Mouse (Mus musculus): Measurements from ENCODE around the gene Tmx2. TPM values are rescaled to one million over a fixed set of nuclear protein-coding genes. Genes with fewer than 3 reads are reported as not detected.

The Tmx2 gene
- polyA plus RNA-seq, 1 experiment = 2.4 TPM

DNA sequence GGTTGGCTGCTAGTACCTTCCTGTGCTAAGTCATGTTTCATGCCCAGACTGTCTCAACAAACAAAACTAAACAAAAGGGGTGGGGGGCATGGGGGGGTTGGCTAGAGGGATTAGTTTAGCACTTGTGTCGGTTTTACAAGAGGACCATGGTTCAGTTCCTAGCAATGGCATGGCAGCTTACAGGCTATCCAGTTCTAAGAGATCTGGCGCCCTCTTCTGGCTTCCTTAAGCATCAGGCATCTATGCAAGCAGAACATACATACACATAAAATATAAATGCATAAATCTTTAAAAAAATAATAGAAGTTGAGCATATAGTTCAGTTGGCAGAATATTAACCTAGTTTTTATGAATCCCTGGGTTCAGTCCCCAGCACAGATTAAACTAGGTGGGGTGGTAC, 16.1 kb downstream of the Tmx2 start:
- Histone ChIP-seq H3K4me1 (peaks cover 23% of the 10 kb centered on the region), H3K36me3 (replicated peaks; ENCODE audit: low read length) (no peaks in the 10 kb centered on the region), H3K27me3 (replicated peaks) (no peaks in the 10 kb centered on the region), H3K9me3 (0 out of 2 replicates have a peak, but pooled peaks cover 3% of the 10 kb centered on the region), H3K4me3 (replicated peaks) (no peak overlapping the region)
- TF ChIP-seq GATA1 (IDR thresholded peaks at IDR 0.05; ENCODE audit: borderline replicate concordance, low read length) (no peak), FLI1 (IDR thresholded peaks at IDR 0.05; ENCODE audit: low read length) (no peak)

DNA sequence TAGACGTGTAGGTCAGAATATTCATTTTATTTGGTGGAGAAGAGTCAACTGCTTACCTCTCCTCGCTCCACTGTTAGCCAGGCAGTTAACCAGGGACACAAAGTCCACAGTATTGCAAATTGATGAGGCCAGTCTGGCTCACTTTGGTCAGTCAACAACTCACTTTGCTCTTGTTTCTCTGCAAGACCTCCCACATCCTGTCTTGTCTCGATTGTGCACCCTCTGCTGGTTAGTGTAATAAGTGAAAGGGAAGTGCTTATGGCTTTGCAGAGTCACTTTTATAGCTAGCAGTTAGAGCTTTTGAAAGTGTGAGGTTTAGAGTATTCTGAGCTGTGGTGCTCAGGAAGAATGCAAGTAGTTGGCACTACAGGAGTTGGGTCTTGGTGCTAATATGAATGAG, 18.7 kb downstream of the Tmx2 start:
- Histone ChIP-seq H3K4me1 (peaks cover 17% of the 10 kb centered on the region), H3K27me3 (replicated peaks) (no peaks in the 10 kb centered on the region), H3K36me3 (replicated peaks; ENCODE audit: low read length) (no peaks in the 10 kb centered on the region), H3K9me3 (0 out of 2 replicates have a peak, but pooled peaks cover 3% of the 10 kb centered on the region), H3K4me3 (replicated peaks) (peak overlapping the region; percentile 33)
- TF ChIP-seq FLI1 (IDR thresholded peaks at IDR 0.05; ENCODE audit: low read length) = no peak
- no peak for TF ChIP-seq GATA1 (IDR thresholded peaks at IDR 0.05; ENCODE audit: borderline replicate concordance, low read length)

- Histone ChIP-seq H3K4me3 (replicated peaks) (no peak within 1 kb of the TSS), H3K4me1 (peaks cover 17% of the 10 kb centered on the region), H3K9me3 (0 out of 2 replicates have a peak, but pooled peaks cover 3% of the 10 kb centered on the region), H3K27me3 (replicated peaks) (no peaks in the 10 kb centered on the region), H3K36me3 (replicated peaks; ENCODE audit: low read length) (no peaks in the 10 kb centered on the region)
- TF ChIP-seq FLI1 (IDR thresholded peaks at IDR 0.05; ENCODE audit: low read length) (no peak), GATA1 (IDR thresholded peaks at IDR 0.05; ENCODE audit: borderline replicate concordance, low read length) (no peak)
Measured at GRCm38 (mm10) chr2:84658806-84659205, 20.1 kb downstream of the Tmx2 start, which contains the start of gene Btbd18. Btbd18 (plus strand) TSS chr2:84659079.

- Histone ChIP-seq H3K36me3 (replicated peaks; ENCODE audit: low read length) (no peaks in the 10 kb centered on the region), H3K9me3 (0 out of 2 replicates have a peak, but pooled peaks cover 3% of the 10 kb centered on the region), H3K4me3 (replicated peaks) (no peak overlapping the region), H3K4me1 (peaks cover 16% of the 10 kb centered on the region), H3K27me3 (replicated peaks) (no peaks in the 10 kb centered on the region)
- no peak for TF ChIP-seq GATA1 (IDR thresholded peaks at IDR 0.05; ENCODE audit: borderline replicate concordance, low read length)
- TF ChIP-seq FLI1 (IDR thresholded peaks at IDR 0.05; ENCODE audit: low read length) = no peak
Measured at GRCm38 (mm10) chr2:84655864-84656263, 23.1 kb downstream of the Tmx2 start.

- no peaks in the 10 kb centered on the region for H3K36me3 ChIP-seq (replicated peaks; ENCODE audit: low read length)
- no peak overlapping the region for H3K4me3 ChIP-seq (replicated peaks)
- H3K27me3 ChIP-seq (replicated peaks) = no peaks in the 10 kb centered on the region
- no peak for TF ChIP-seq FLI1 (IDR thresholded peaks at IDR 0.05; ENCODE audit: low read length)
- no peak for TF ChIP-seq GATA1 (IDR thresholded peaks at IDR 0.05; ENCODE audit: borderline replicate concordance, low read length)
- H3K9me3 ChIP-seq = no peaks in the 10 kb centered on the region
- H3K4me1 ChIP-seq = peaks cover 6% of the 10 kb centered on the region
Measured at GRCm38 (mm10) chr2:84653354-84653753, 25.6 kb downstream of the Tmx2 start.

DNA sequence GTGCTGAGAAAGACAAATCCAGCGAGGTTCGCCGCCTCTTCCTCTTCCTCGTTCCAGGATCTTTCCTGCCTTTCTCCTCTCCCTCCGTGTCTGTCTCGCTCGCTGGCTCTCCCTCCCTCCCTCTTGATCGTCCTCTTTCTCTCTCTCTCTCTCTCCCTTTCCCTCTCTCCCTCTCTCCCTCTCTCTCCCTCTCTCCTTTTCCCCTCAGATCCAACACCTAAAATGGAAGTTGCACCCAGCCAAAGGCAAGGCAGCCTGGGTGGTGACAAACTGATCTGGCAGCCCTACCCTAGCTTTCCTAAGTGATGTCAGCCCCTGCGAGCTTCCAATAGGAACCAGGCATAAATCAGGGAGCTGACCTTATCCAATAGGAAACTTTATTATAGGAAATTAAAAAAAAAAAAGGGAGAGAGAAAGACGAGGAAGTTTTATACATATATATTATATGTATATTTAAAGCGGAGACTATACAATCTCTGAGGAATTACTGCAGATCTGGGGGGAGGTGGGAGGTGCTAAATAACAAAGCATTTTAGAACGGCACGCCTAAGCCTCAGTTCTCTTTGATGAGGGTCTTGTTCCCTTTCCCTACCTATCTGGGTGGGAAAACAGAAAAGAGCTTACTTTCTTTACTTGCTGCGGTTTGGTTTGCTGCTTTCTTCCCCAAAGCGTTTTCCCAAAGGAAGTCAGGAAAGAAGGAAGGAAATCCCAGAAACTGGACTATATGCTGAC, 28.3 kb downstream of the Tmx2 start, which contains the start of gene Ctnnd1:
TSS of gene Ctnnd1 (minus strand) at position 302 of the 732 bp plus-strand sequence.
- Histone ChIP-seq H3K4me1 (peaks cover 29% of the 10 kb centered on the region), H3K27me3 (replicated peaks) (no peaks in the 10 kb centered on the region), H3K4me3 (replicated peaks) (peak within 1 kb of the TSS; percentile 97), H3K36me3 (replicated peaks; ENCODE audit: low read length) (peaks cover 8% of the 10 kb centered on the region), H3K9me3 (no peaks in the 10 kb centered on the region)
- TF ChIP-seq FLI1 (IDR thresholded peaks at IDR 0.05; ENCODE audit: low read length) (no peak), GATA1 (IDR thresholded peaks at IDR 0.05; ENCODE audit: borderline replicate concordance, low read length) (no peak)

GRCm38 (mm10) chr2:84649674-84650073, 29.3 kb downstream of the Tmx2 start:
- TF ChIP-seq GATA1 (IDR thresholded peaks at IDR 0.05; ENCODE audit: borderline replicate concordance, low read length) = no peak
- no peak for TF ChIP-seq FLI1 (IDR thresholded peaks at IDR 0.05; ENCODE audit: low read length)
- peak overlapping the region; percentile 97 for H3K4me3 ChIP-seq (replicated peaks)
- no peaks in the 10 kb centered on the region for H3K27me3 ChIP-seq (replicated peaks)
- peaks cover 9% of the 10 kb centered on the region for H3K36me3 ChIP-seq (replicated peaks; ENCODE audit: low read length)
- H3K9me3 ChIP-seq = no peaks in the 10 kb centered on the region
- peaks cover 31% of the 10 kb centered on the region for H3K4me1 ChIP-seq

GRCm38 (mm10) chr2:84648369-84648768, 30.6 kb downstream of the Tmx2 start:
- Histone ChIP-seq H3K9me3 (no peaks in the 10 kb centered on the region), H3K27me3 (replicated peaks) (no peaks in the 10 kb centered on the region), H3K36me3 (replicated peaks; ENCODE audit: low read length) (peaks cover 9% of the 10 kb centered on the region), H3K4me1 (peaks cover 38% of the 10 kb centered on the region), H3K4me3 (replicated peaks) (peak overlapping the region; percentile 68)
- no peak for TF ChIP-seq GATA1 (IDR thresholded peaks at IDR 0.05; ENCODE audit: borderline replicate concordance, low read length)
- no peak for TF ChIP-seq FLI1 (IDR thresholded peaks at IDR 0.05; ENCODE audit: low read length)

DNA sequence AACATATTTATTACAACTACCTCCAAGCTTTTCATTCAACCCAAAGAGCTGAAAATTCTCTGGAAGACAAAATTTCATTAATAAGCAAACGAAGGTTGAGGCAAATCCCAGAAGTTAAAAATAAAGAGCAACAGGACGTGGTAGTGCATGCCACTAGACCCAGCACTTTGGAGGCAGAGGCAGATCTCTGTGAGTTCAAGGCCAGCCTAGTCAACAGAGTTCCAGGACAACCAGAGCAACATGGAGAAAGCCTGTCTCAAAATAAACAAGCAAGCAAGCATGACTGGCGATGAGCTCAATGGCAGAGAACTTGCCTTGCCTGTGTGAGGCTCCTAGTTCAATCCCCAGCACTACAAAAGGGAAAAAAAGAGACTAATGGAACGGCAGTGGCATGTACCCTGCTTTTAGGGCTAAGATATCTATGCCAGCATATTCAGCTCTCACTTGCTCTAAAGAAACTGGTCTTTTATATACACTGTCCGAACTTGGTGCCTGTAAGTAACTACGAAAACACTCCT, 31.8 kb downstream of the Tmx2 start:
- TF ChIP-seq GATA1 (IDR thresholded peaks at IDR 0.05; ENCODE audit: borderline replicate concordance, low read length) (no peak), FLI1 (IDR thresholded peaks at IDR 0.05; ENCODE audit: low read length) (no peak)
- Histone ChIP-seq H3K4me1 (peaks cover 47% of the 10 kb centered on the region), H3K36me3 (replicated peaks; ENCODE audit: low read length) (peaks cover 11% of the 10 kb centered on the region), H3K27me3 (replicated peaks) (no peaks in the 10 kb centered on the region), H3K4me3 (replicated peaks) (peak overlapping the region; percentile 14), H3K9me3 (no peaks in the 10 kb centered on the region)

GRCm38 (mm10) chr2:84646138-84646537, 32.8 kb downstream of the Tmx2 start:
- no peak for TF ChIP-seq FLI1 (IDR thresholded peaks at IDR 0.05; ENCODE audit: low read length)
- TF ChIP-seq GATA1 (IDR thresholded peaks at IDR 0.05; ENCODE audit: borderline replicate concordance, low read length) = no peak
- H3K36me3 ChIP-seq (replicated peaks; ENCODE audit: low read length) = peaks cover 20% of the 10 kb centered on the region
- H3K9me3 ChIP-seq = no peaks in the 10 kb centered on the region
- H3K4me3 ChIP-seq (replicated peaks) = no peak overlapping the region
- peaks cover 57% of the 10 kb centered on the region for H3K4me1 ChIP-seq
- no peaks in the 10 kb centered on the region for H3K27me3 ChIP-seq (replicated peaks)

Measured in megakaryocyte, embryonic 14.5 days (primary cell).